Mouse (Mus musculus): ENCODE data around the gene Dock8. TPM values are rescaled to one million over a fixed set of nuclear protein-coding genes. Genes with fewer than 3 reads are reported as not detected.
A peak's percentile ranks its signal among the peaks of the same experiment; 100 is the strongest.

Dock8 gene
- polyA plus RNA-seq (2012) = 0.06 and 0.09 TPM in 2 replicates

GRCm38 (mm10) chr19:24999201-24999886, at the start of gene Dock8:
Gene Dock8 (plus strand): TSS chr19:24999534.
- Histone ChIP-seq H3K9me3 (ENCODE audit: control insufficient read depth, low read length) (no peaks in the 10 kb centered on the region), H3K4me3 (replicated peaks) (peak within 1 kb of the TSS; percentile 71), H3K4me1 (ENCODE audit: control insufficient read depth) (peaks cover 39% of the 10 kb centered on the region), H3K36me3 (ENCODE audit: control insufficient read depth) (no peaks in the 10 kb centered on the region), H3K27me3 (ENCODE audit: control insufficient read depth) (peaks cover 29% of the 10 kb centered on the region)
- no peak for TF ChIP-seq TAL1 (IDR thresholded peaks at IDR 0.05; ENCODE audit: low read length)
- TF ChIP-seq GATA1 (IDR thresholded peaks at IDR 0.05; ENCODE audit: low read length) = no peak

DNA sequence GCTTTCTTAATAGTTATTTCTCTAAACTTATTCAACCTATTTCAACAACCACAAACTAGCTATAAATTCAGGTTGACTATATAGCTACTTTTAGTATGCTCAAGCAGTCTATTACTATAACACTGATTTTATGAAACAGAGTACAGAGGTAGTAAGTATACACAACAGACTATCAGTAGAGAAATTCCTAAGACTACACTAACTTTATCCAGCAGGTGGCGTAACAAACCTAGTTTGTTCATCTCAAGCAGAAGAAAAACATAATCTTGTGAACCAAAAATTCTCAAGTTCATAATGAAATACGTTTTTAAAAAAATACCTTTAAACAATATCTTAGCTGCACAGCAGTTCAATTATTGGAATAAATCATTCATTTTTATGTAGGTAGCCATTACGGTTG, 40.8 kb upstream of the Dock8 start:
- no peaks in the 10 kb centered on the region for H3K9me3 ChIP-seq (ENCODE audit: control insufficient read depth, low read length)
- peaks cover 11% of the 10 kb centered on the region for H3K4me1 ChIP-seq (ENCODE audit: control insufficient read depth)
- H3K4me3 ChIP-seq (replicated peaks) = no peak overlapping the region
- H3K27me3 ChIP-seq (ENCODE audit: control insufficient read depth) = no peaks in the 10 kb centered on the region
- peaks cover 18% of the 10 kb centered on the region for H3K36me3 ChIP-seq (ENCODE audit: control insufficient read depth)
- TF ChIP-seq TAL1 (IDR thresholded peaks at IDR 0.05; ENCODE audit: low read length) (no peak), GATA1 (IDR thresholded peaks at IDR 0.05; ENCODE audit: low read length) (no peak)

GRCm38 (mm10) chr19:24961172-24961962, 38.0 kb upstream of the Dock8 start, which contains the start of gene Cbwd1:
Gene Cbwd1 (minus strand): TSS chr19:24961610.
- peaks cover 2% of the 10 kb centered on the region for H3K36me3 ChIP-seq (ENCODE audit: control insufficient read depth)
- TF ChIP-seq GATA1 (IDR thresholded peaks at IDR 0.05; ENCODE audit: low read length) (no peak), TAL1 (IDR thresholded peaks at IDR 0.05; ENCODE audit: low read length) (no peak)
- H3K4me3 ChIP-seq (replicated peaks) = peak within 1 kb of the TSS; percentile 77
- no peaks in the 10 kb centered on the region for H3K27me3 ChIP-seq (ENCODE audit: control insufficient read depth)
- H3K4me1 ChIP-seq (ENCODE audit: control insufficient read depth) = peaks cover 11% of the 10 kb centered on the region
- no peaks in the 10 kb centered on the region for H3K9me3 ChIP-seq (ENCODE audit: control insufficient read depth, low read length)

GRCm38 (mm10) chr19:24966203-24966602, 33.1 kb upstream of the Dock8 start:
- Histone ChIP-seq H3K4me1 (ENCODE audit: control insufficient read depth) (no peaks in the 10 kb centered on the region), H3K4me3 (replicated peaks) (no peak overlapping the region), H3K9me3 (ENCODE audit: control insufficient read depth, low read length) (no peaks in the 10 kb centered on the region), H3K27me3 (ENCODE audit: control insufficient read depth) (no peaks in the 10 kb centered on the region), H3K36me3 (ENCODE audit: control insufficient read depth) (no peaks in the 10 kb centered on the region)
- TF ChIP-seq GATA1 (IDR thresholded peaks at IDR 0.05; ENCODE audit: low read length) (no peak), TAL1 (IDR thresholded peaks at IDR 0.05; ENCODE audit: low read length) (no peak)

GRCm38 (mm10) chr19:24966941-24967340, 32.4 kb upstream of the Dock8 start:
- no peak overlapping the region for H3K4me3 ChIP-seq (replicated peaks)
- no peaks in the 10 kb centered on the region for H3K36me3 ChIP-seq (ENCODE audit: control insufficient read depth)
- TF ChIP-seq GATA1 (IDR thresholded peaks at IDR 0.05; ENCODE audit: low read length) (no peak), TAL1 (IDR thresholded peaks at IDR 0.05; ENCODE audit: low read length) (no peak)
- H3K27me3 ChIP-seq (ENCODE audit: control insufficient read depth) = no peaks in the 10 kb centered on the region
- H3K4me1 ChIP-seq (ENCODE audit: control insufficient read depth) = no peaks in the 10 kb centered on the region
- H3K9me3 ChIP-seq (ENCODE audit: control insufficient read depth, low read length) = no peaks in the 10 kb centered on the region

- H3K9me3 ChIP-seq (ENCODE audit: control insufficient read depth, low read length) = no peaks in the 10 kb centered on the region
- TF ChIP-seq GATA1 (IDR thresholded peaks at IDR 0.05; ENCODE audit: low read length) = no peak
- no peak for TF ChIP-seq TAL1 (IDR thresholded peaks at IDR 0.05; ENCODE audit: low read length)
- H3K27me3 ChIP-seq (ENCODE audit: control insufficient read depth) = no peaks in the 10 kb centered on the region
- H3K4me3 ChIP-seq (replicated peaks) = no peak overlapping the region
- no peaks in the 10 kb centered on the region for H3K4me1 ChIP-seq (ENCODE audit: control insufficient read depth)
- H3K36me3 ChIP-seq (ENCODE audit: control insufficient read depth) = no peaks in the 10 kb centered on the region
Observed at GRCm38 (mm10) chr19:24971307-24971706, 28.0 kb upstream of the Dock8 start.

DNA sequence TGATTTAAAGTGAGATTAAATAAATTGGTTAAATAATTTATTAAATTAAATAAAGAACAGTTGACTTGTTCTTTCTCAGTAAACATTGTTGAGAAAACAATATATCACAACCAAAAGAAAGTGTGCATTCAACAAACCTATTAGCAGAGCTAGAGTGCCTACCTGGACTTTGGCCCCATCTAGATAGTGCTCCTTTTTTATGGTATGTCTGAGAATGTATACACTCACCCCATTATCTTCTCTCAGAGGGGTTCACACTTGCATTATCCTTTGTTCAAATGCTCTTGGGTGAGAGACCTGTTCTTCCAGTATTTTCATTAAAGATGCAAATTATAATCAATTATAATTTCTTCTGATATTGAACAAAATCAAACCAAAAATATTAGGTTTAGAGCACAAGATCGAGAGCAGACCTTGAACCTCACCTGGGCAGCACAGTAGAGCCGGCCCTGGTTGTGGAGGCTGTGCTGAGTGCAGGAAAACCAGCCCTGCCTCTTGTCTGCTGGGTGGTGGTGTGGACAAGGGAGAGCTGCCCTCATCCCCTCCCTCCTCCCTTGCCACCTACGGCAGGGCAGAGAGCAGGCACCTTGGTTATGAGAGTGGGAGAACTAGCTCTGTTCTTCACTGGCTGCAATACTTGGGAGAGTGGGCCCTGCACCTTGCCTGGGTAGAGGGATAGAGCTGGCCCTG, 26.5 kb upstream of the Dock8 start:
- no peaks in the 10 kb centered on the region for H3K4me1 ChIP-seq (ENCODE audit: control insufficient read depth)
- H3K36me3 ChIP-seq (ENCODE audit: control insufficient read depth) = no peaks in the 10 kb centered on the region
- H3K4me3 ChIP-seq (replicated peaks) = no peak overlapping the region
- TF ChIP-seq TAL1 (IDR thresholded peaks at IDR 0.05; ENCODE audit: low read length) = no peak
- TF ChIP-seq GATA1 (IDR thresholded peaks at IDR 0.05; ENCODE audit: low read length) = no peak
- H3K9me3 ChIP-seq (ENCODE audit: control insufficient read depth, low read length) = no peaks in the 10 kb centered on the region
- H3K27me3 ChIP-seq (ENCODE audit: control insufficient read depth) = no peaks in the 10 kb centered on the region

- peaks cover 6% of the 10 kb centered on the region for H3K4me1 ChIP-seq (ENCODE audit: control insufficient read depth)
- H3K27me3 ChIP-seq (ENCODE audit: control insufficient read depth) = no peaks in the 10 kb centered on the region
- TF ChIP-seq TAL1 (IDR thresholded peaks at IDR 0.05; ENCODE audit: low read length) (no peak), GATA1 (IDR thresholded peaks at IDR 0.05; ENCODE audit: low read length) (no peak)
- H3K9me3 ChIP-seq (ENCODE audit: control insufficient read depth, low read length) = no peaks in the 10 kb centered on the region
- no peak overlapping the region for H3K4me3 ChIP-seq (replicated peaks)
- no peaks in the 10 kb centered on the region for H3K36me3 ChIP-seq (ENCODE audit: control insufficient read depth)
Observed at GRCm38 (mm10) chr19:24977991-24978390, 21.3 kb upstream of the Dock8 start.

All from erythroblast, embryonic 14.5 days (primary cell).